Mouse (Mus musculus) limb, embryonic 14.5 days (tissue): ENCODE data around the gene Ccnc. TPM values are rescaled to one million over a fixed set of nuclear protein-coding genes. Genes with fewer than 3 reads are reported as not detected.

ENCODE experiments used
- ATAC-seq: fragments of 200-750 bp; cut with Nextera tagmentation; 2 replicates; pipeline ENCODE4 v1.8.0; 2017; ENCODE audit warnings: low read depth, moderate number of reproducible peaks, moderate TSS enrichment; ENCODE audit not compliant: low FRiP score
- DNase-seq: peaks from one replicate; pipeline ENCODE4 v3.0.0-alpha.2; 2015; ENCODE audit warnings: low spot score
- H3K27ac ChIP-seq: fragments of 300-500 bp; sonication (generic); replicated peaks from 2 replicates; pipeline ENCODE4 v1.5.1; 2014; ENCODE audit warnings: low read depth, mild to moderate bottlenecking, low read length, moderate library complexity, mixed read lengths
- H3K27me3 ChIP-seq: fragments of 300-500 bp; sonication (generic); 2 replicates; pipeline ENCODE4 v1.6.1; 2014; ENCODE audit warnings: low read length, mixed read lengths; ENCODE audit not compliant: control insufficient read depth, insufficient read depth
- H3K36me3 ChIP-seq: fragments of 300-500 bp; sonication (generic); 2 replicates; pipeline ENCODE4 v1.6.1; 2014; ENCODE audit warnings: mild to moderate bottlenecking, low read length, moderate library complexity, mixed read lengths; ENCODE audit not compliant: control insufficient read depth, insufficient read depth
- H3K4me1 ChIP-seq: fragments of 300-500 bp; sonication (generic); 2 replicates; pipeline ENCODE4 v1.6.1; 2014; ENCODE audit warnings: antibody characterized with exemption, low read length, mixed read lengths; ENCODE audit not compliant: control insufficient read depth, insufficient read depth
- H3K4me2 ChIP-seq: fragments of 300-500 bp; sonication (generic); replicated peaks from 2 replicates; pipeline ENCODE4 v1.6.1; 2014; ENCODE audit warnings: low read depth, mild to moderate bottlenecking, low read length, moderate library complexity; ENCODE audit not compliant: severe bottlenecking
- H3K4me3 ChIP-seq: fragments of 300-500 bp; sonication (generic); replicated peaks from 2 replicates; pipeline ENCODE4 v1.5.1; 2014; ENCODE audit warnings: low read length
- H3K9ac ChIP-seq: fragments of 300-500 bp; sonication (generic); 2 replicates; pipeline ENCODE4 v1.6.1; 2014; ENCODE audit warnings: mild to moderate bottlenecking, low read depth, low read length, moderate library complexity; ENCODE audit not compliant: severe bottlenecking
- H3K9me3 ChIP-seq: fragments of 300-500 bp; sonication (generic); 2 replicates; pipeline ENCODE4 v1.6.1; 2016; ENCODE audit warnings: low read length; ENCODE audit not compliant: control insufficient read depth
- POLR2A ChIP-seq: fragments of 200-500 bp; IDR thresholded peaks from 2 replicates; pipeline ENCODE4 v1.8.0; 2012; ENCODE audit warnings: inconsistent platforms, mild to moderate bottlenecking, moderate library complexity, borderline replicate concordance; ENCODE audit not compliant: insufficient read depth, insufficient read length; ENCODE audit errors: extremely low read depth
- WGBS: fragments of 180-500 bp; shearing (Covaris S2); extraction: QIAGEN DNeasy Blood & Tissue Kit; methylation state at CpG from one replicate; pipeline ENCODE4 v1.1.7; 2014; 5-methylcytosine and 5-hydroxymethylcytosine counted together
- polyA plus RNA-seq, 2 experiments: library from polyadenylated mRNA; depleted of rRNA in 1 of 2; stranded (reverse) in 1 of 2; unstranded in 1 of 2; fragments of >200 nt; fragmentation: Nextera tagmentation in 1 of 2; extraction: Ambion mirVana in 1 of 2; gene quantifications; 2 replicates each; pipeline versions ENCODE4 v1.2.1 to v1.2.3; 2012 to 2014

Gene Ccnc
- polyA plus RNA-seq, 2 experiments = 17.1 to 34.7 TPM

DNA sequence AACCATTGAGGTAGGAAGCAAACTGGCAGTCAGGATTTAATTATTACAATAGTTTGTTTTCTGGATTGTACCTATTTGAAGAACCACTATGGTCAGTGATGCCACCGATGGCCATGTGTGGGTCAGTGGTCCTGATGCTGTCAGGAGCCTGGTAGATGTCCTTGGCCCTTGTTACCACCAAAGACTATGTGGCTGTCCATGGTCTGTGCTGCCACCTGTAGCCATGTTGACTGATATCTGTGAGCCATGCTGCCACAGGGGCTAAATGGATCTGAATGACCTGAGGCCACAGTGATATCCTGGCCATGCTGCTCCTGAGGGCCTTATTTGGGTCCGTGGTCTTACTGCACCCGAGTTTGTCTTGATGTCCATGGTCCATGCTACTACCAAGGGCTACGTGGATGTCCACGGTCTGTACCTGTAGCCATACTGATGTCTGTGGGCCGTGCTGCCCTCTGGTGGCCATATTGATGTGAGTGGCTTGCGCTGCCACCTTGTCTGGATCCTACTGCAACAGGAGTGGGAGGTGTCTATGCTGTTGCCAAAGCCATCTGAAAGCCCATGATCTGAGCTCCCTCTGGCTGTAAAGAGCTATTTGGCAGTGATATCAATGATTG, 31.8 kb upstream of the Ccnc start:
- ATAC-seq (no peak), DNase-seq (no peak)
- WGBS = 26% methylated on average over 7 of the region's 7 CpGs
- no peak for TF ChIP-seq POLR2A
- no peaks in the 10 kb centered on the region for H3K4me1 ChIP-seq
- no peak overlapping the region for H3K4me2 ChIP-seq
- H3K9ac ChIP-seq = no peak overlapping the region
- no peak overlapping the region for H3K4me3 ChIP-seq
- H3K27ac ChIP-seq = no peak overlapping the region
- peaks cover 26% of the 10 kb centered on the region for H3K27me3 ChIP-seq
- H3K36me3 ChIP-seq = no peaks in the 10 kb centered on the region
- no peaks in the 10 kb centered on the region for H3K9me3 ChIP-seq

DNA sequence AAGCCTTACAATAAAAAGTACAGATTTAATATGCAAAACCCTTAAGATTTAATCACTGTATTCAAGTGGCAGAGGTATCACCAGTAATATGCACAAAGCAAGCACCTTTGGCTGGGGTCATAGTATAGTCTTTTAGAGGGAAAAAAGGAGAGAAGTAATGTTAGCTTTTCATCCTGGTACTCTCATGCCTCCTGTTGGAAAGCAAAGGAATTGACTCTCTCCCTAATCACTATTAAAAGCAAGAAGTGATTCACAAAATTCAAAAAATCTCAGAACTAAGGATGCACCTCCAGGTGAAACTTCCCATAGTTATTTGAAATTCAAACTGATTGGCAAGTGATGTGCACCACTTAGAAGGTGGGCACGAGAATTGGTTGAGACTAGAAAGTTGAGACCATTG, 22.5 kb upstream of the Ccnc start:
- Histone ChIP-seq H3K27ac (no peak overlapping the region), H3K4me2 (no peak overlapping the region), H3K27me3 (no peaks in the 10 kb centered on the region), H3K9ac (no peak overlapping the region), H3K4me3 (no peak overlapping the region), H3K9me3 (no peaks in the 10 kb centered on the region), H3K36me3 (no peaks in the 10 kb centered on the region), H3K4me1 (no peaks in the 10 kb centered on the region)
- TF ChIP-seq POLR2A = no peak
- ATAC-seq (no peak), DNase-seq (no peak)
- WGBS = 50% methylated on average over 1 of the region's 1 CpGs

DNA sequence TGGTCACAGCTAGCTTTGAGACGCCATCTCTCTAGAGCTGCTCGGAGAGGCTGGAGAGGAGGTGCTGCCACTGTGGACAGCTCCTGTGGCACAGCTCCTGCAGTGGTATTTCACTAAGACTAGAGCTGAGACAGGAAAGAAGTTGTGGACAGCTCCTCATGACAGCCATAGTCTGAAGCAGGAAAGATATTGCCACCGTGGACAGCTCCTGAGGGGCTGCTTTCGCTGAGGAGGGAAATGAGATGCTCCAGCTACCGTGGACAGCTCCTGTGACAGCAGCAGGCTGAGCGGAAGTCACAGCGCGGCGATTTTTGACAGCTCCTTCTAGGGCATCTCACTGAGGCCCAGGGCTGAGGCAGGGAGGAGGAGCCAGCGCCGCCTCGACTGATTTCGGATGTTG, 15.4 kb upstream of the Ccnc start:
- H3K9ac ChIP-seq = no peak overlapping the region
- TF ChIP-seq POLR2A = no peak
- H3K27ac ChIP-seq = no peak overlapping the region
- H3K4me1 ChIP-seq = no peaks in the 10 kb centered on the region
- WGBS = 2% methylated on average over 13 of the region's 13 CpGs
- H3K27me3 ChIP-seq = no peaks in the 10 kb centered on the region
- no peak overlapping the region for H3K4me3 ChIP-seq
- H3K36me3 ChIP-seq = no peaks in the 10 kb centered on the region
- DNase-seq (peak; percentile 97), ATAC-seq (peak; percentile 93)
- no peak overlapping the region for H3K4me2 ChIP-seq
- H3K9me3 ChIP-seq = no peaks in the 10 kb centered on the region

DNA sequence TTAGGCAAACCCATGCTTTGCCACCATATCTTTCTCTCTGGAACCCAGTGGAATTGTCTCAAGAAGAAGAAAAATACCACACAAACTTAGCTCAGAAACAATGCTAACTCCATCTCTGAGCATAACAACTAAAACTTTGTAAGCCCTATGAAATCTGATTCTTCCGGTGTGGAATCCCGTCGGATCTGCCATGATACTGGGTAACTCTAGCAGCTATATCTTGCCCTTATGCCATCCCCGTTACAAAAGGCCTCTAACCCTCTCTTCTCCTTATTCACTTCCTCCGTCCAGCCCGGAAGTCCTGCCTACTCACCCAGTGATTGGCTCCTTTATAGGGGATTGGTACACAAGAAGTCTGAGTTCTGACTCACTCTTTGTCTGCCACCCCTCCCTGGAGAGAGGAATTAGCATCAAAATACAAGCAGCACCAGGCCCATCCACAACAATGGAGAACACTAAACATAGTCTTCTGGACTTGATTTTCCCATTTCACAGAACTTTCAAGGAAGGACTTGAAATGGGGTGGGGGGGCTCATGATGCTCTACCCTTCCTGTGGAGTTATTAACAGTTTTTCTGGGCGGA, 4.7 kb upstream of the Ccnc start:
- Histone ChIP-seq H3K27ac (no peak overlapping the region), H3K36me3 (no peaks in the 10 kb centered on the region), H3K4me1 (no peaks in the 10 kb centered on the region), H3K9ac (no peak overlapping the region), H3K4me2 (no peak overlapping the region), H3K27me3 (no peaks in the 10 kb centered on the region), H3K4me3 (no peak overlapping the region), H3K9me3 (no peaks in the 10 kb centered on the region)
- ATAC-seq = no peak
- DNase-seq = no peak
- WGBS = 50% methylated on average over 7 of the region's 7 CpGs
- TF ChIP-seq POLR2A = no peak

DNA sequence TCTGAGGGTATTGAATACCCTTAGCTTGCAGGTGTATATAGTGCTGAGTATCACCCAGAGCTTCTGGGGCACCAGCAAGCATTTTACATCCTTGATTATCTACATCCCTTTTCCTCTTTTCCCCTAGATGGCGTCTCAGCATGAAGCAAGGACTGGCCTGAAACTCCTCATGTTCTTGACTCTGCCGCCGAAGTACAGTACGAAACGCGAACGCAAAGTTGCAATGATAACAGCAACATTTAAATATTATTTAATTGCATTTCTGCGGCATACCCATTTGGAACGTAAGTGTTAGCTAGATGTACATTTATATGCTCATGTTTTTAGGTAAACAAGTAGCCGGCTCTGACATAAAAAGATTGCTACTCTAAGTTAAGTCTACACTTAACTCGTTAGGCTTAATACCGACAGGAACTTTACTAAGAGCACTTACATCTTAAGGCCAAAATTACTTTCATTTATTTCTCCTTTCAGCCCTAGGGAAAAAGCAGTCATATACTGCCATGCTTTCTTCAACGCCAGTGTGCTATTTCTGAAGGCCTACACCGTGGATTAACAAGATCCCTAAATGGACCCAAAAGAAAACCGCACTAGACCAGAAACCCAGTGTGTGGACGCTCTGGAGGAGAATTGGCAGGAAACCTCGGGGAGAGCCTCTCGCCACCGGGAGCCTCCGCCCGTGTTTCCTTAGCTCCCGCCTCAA, 438 bp upstream of the Ccnc start:
- DNase-seq = peak; percentile 46
- ATAC-seq = peak; percentile 27; the same call in 1 of the 2 replicates
- H3K27me3 ChIP-seq = no peaks in the 10 kb centered on the region
- peak overlapping the region; percentile 74 for H3K9ac ChIP-seq
- no peaks in the 10 kb centered on the region for H3K36me3 ChIP-seq
- H3K4me1 ChIP-seq = peaks cover 4% of the 10 kb centered on the region; the same call in 1 of the 2 replicates
- 1% methylated on average over 21 of the region's 22 CpGs for WGBS
- peak overlapping the region; percentile 70 for H3K4me3 ChIP-seq
- peak overlapping the region; percentile 70 for H3K4me2 ChIP-seq
- peak overlapping the region; percentile 35 for H3K27ac ChIP-seq
- H3K9me3 ChIP-seq = no peaks in the 10 kb centered on the region
- no peak for TF ChIP-seq POLR2A
